Mouse (Mus musculus) Patski (cell line): ENCODE measurements around the gene Nexn. TPM values are rescaled to one million over a fixed set of nuclear protein-coding genes. Genes with fewer than 3 reads are reported as not detected.
"Not testable (repeated sequence)": the region's sequence is repeated elsewhere in the genome, so short reads cannot be mapped to it uniquely, and the experiment has no call there.

Experiments
- ATAC-seq: fragments of 100-300 bp; one replicate; pipeline ENCODE4 v1.8.0; 2021
- CTCF ChIA-PET: fragments of 350-600 bp; sonication (Branson Sonifier 250); formaldehyde crosslinking; loops from one replicate; lab custom pipeline; 2022; ENCODE audit warnings: inconsistent platforms; lab: Charles Lee
- POLR2A ChIA-PET: fragments of 350-600 bp; sonication (Branson Sonifier 250); formaldehyde crosslinking; loops from one replicate; lab custom pipeline; 2022; ENCODE audit warnings: antibody characterized with exemption, inconsistent platforms; lab: Charles Lee
- DNase-seq: peaks from one replicate; pipeline ENCODE4 v3.0.0-alpha.2; 2011; ENCODE audit warnings: low read depth, low spot score
- H3K27me3 ChIP-seq: fragments of 371-371 bp; one replicate; pipeline ENCODE4 v1.5.1; 2021
- CTCF ChIP-seq: fragments of 100-300 bp; IDR thresholded peaks from one replicate; pipeline ENCODE4 v1.5.1; 2021
- in situ Hi-C: fragments of 300-500 bp; cut with MboI; formaldehyde crosslinking; loops from 3 replicates; pipeline ENCODE4 v1.11.1; 2018; ENCODE audit warnings: low pct_unique_long_range_greater_than_20kb, mixed read lengths
- polyA plus RNA-seq: library from polyadenylated mRNA; unstranded; gene quantifications from one replicate; pipeline ENCODE4 v1.2.3, GENCODE M21; 2021

The Nexn gene
- polyA plus RNA-seq, 1 experiment from 2014 or later, result 20.6 TPM

GRCm38 (mm10) chr3:152265351-152266035, 657 bp downstream of the Nexn start:
- ChIA-PET CTCF (interaction anchor here (1.1 to 2.4 kb wide), 5 partner anchors 13 to 155 kb away, joined by 3 to 14 read pairs (median 4); no protein-coding TSS in a partner anchor), POLR2A (no interaction called here)
- DNase-seq (no peak), ATAC-seq (peak; percentile 85)
- in situ Hi-C loops, result no loop called here
- TF ChIP-seq CTCF, result no peak
- no peaks in the 10 kb centered on the region for H3K27me3 ChIP-seq

- in situ Hi-C loops, result loop anchor here (5.0 kb wide), 2 partner anchors 32 to 472 kb away; no protein-coding TSS in a partner anchor
- DNase-seq (no peak), ATAC-seq (no peak)
- no peak for TF ChIP-seq CTCF
- POLR2A ChIA-PET, result no interaction called here
- no peaks in the 10 kb centered on the region for H3K27me3 ChIP-seq
- CTCF ChIA-PET, result interaction anchor here (1.3 to 1.8 kb wide), 3 partner anchors 38 to 154 kb away, joined by 3 to 9 read pairs (median 4); no protein-coding TSS in a partner anchor
Observed at GRCm38 (mm10) chr3:152264830-152265229, 1.3 kb downstream of the Nexn start.

- H3K27me3 ChIP-seq, result no peaks in the 10 kb centered on the region
- ATAC-seq (no peak), DNase-seq (no peak)
- POLR2A ChIA-PET, result no interaction called here
- CTCF ChIA-PET, result interaction anchor here (0.9 to 1.8 kb wide), 6 partner anchors 24 to 153 kb away, joined by 3 to 9 read pairs (median 4); no protein-coding TSS in a partner anchor
- TF ChIP-seq CTCF, result no peak
- in situ Hi-C loops, result loop anchor here (5.0 kb wide), 2 partner anchors 33 to 473 kb away; no protein-coding TSS in a partner anchor
Observed at GRCm38 (mm10) chr3:152264374-152264773, 1.8 kb downstream of the Nexn start.

GRCm38 (mm10) chr3:152261948-152262347, 4.2 kb downstream of the Nexn start:
- no peak for TF ChIP-seq CTCF
- in situ Hi-C loops, result loop anchor here (5.0 kb wide), 2 partner anchors 35 to 475 kb away; no protein-coding TSS in a partner anchor
- ChIA-PET CTCF (interaction anchor here (0.8 to 6.4 kb wide), 6 partner anchors 36 to 75 kb away, joined by 3 to 78 read pairs (median 3); no protein-coding TSS in a partner anchor), POLR2A (interaction anchor here (0.6 kb wide), 1 partner anchor 133 kb away, joined by 3 read pairs; no protein-coding TSS in a partner anchor)
- ATAC-seq (no peak), DNase-seq (no peak)
- no peaks in the 10 kb centered on the region for H3K27me3 ChIP-seq

GRCm38 (mm10) chr3:152261436-152261835, 4.7 kb downstream of the Nexn start:
- CTCF ChIA-PET, result interaction anchor here (0.8 to 6.4 kb wide), 11 partner anchors 16 to 167 kb away, joined by 3 to 78 read pairs (median 3); no protein-coding TSS in a partner anchor
- no peak for TF ChIP-seq CTCF

GRCm38 (mm10) chr3:152260362-152260761, 5.8 kb downstream of the Nexn start:
- DNase-seq, result no peak
- ChIA-PET POLR2A (no interaction called here), CTCF (interaction anchor here (0.8 to 6.4 kb wide), 16 partner anchors 10 to 489 kb away, joined by 3 to 78 read pairs (median 4); no protein-coding TSS in a partner anchor)
- H3K27me3 ChIP-seq, result no peaks in the 10 kb centered on the region
- no peak for TF ChIP-seq CTCF
- no peak for ATAC-seq
- in situ Hi-C loops, result loop anchor here (5.0 kb wide), 2 partner anchors 37 to 477 kb away; no protein-coding TSS in a partner anchor

More at GRCm38 (mm10) chr3:152261436-152261835, 4.7 kb downstream of the Nexn start:
- POLR2A ChIA-PET, result interaction anchor here (0.6 to 0.8 kb wide), 2 partner anchors 15 to 133 kb away, joined by 3 to 4 read pairs; no protein-coding TSS in a partner anchor
- ATAC-seq (no peak), DNase-seq (no peak)
- no peaks in the 10 kb centered on the region for H3K27me3 ChIP-seq
- in situ Hi-C loops, result loop anchor here (5.0 kb wide), 2 partner anchors 36 to 476 kb away; no protein-coding TSS in a partner anchor

- H3K27me3 ChIP-seq, POLR2A ChIA-PET, in situ Hi-C loops: not testable (repeated sequence)
- ATAC-seq (peak; percentile 77), DNase-seq (peak; percentile 59)
- CTCF ChIA-PET, result interaction anchor here (0.7 to 6.4 kb wide), 22 partner anchors 9 to 490 kb away, joined by 3 to 78 read pairs (median 4); no protein-coding TSS in a partner anchor
- peak; percentile 91 for TF ChIP-seq CTCF
Observed at GRCm38 (mm10) chr3:152259409-152259808, 6.7 kb downstream of the Nexn start.

GRCm38 (mm10) chr3:152257528-152257927, 8.6 kb downstream of the Nexn start:
- TF ChIP-seq CTCF, result no peak
- in situ Hi-C loops, result no loop called here
- ChIA-PET CTCF (interaction anchor here (0.9 to 6.4 kb wide), 10 partner anchors 11 to 146 kb away, joined by 3 to 78 read pairs (median 4); no protein-coding TSS in a partner anchor), POLR2A (interaction anchor here (0.9 kb wide), 1 partner anchor 42 kb away, joined by 3 read pairs; no protein-coding TSS in a partner anchor)
- DNase-seq, result no peak
- ATAC-seq, result no peak
- no peaks in the 10 kb centered on the region for H3K27me3 ChIP-seq

GRCm38 (mm10) chr3:152250487-152250886, 15.7 kb downstream of the Nexn start:
- ChIA-PET CTCF (interaction anchor here (0.8 to 1.5 kb wide), 3 partner anchors 10 to 82 kb away, joined by 3 to 5 read pairs (median 4); no protein-coding TSS in a partner anchor), POLR2A (no interaction called here)
- H3K27me3 ChIP-seq, result no peaks in the 10 kb centered on the region
- TF ChIP-seq CTCF, result no peak
- in situ Hi-C loops, result no loop called here
- ATAC-seq (no peak), DNase-seq (no peak)

GRCm38 (mm10) chr3:152247708-152248107, 18.4 kb downstream of the Nexn start:
- in situ Hi-C loops, result no loop called here

More at GRCm38 (mm10) chr3:152247708-152248107, 18.4 kb downstream of the Nexn start:
- POLR2A ChIA-PET, result no interaction called here
- no peak for TF ChIP-seq CTCF
- CTCF ChIA-PET, result interaction anchor here (1.4 kb wide), 1 partner anchor 68 kb away, joined by 3 read pairs; no protein-coding TSS in a partner anchor
- no peaks in the 10 kb centered on the region for H3K27me3 ChIP-seq
- no peak for DNase-seq
- ATAC-seq, result no peak
